Mouse (Mus musculus) limb, embryonic 15.5 days (tissue): ENCODE data around the gene Rpain. TPM values are rescaled to one million over a fixed set of nuclear protein-coding genes. Genes with fewer than 3 reads are reported as not detected.

ENCODE experiments used
- ATAC-seq: fragments of 200-750 bp; cut with Nextera tagmentation; 2 replicates; pipeline ENCODE4 v1.8.0; 2017; ENCODE audit warnings: low read depth, moderate TSS enrichment; ENCODE audit not compliant: insufficient number of reproducible peaks, low FRiP score, low TSS enrichment
- H3K27ac ChIP-seq: fragments of 300-500 bp; sonication (generic); 2 replicates; pipeline ENCODE4 v1.5.1; 2015; ENCODE audit warnings: moderate library complexity, mild to moderate bottlenecking, inconsistent platforms
- H3K27me3 ChIP-seq: fragments of 300-500 bp; sonication (generic); 2 replicates; pipeline ENCODE4 v1.6.1; 2015; ENCODE audit warnings: inconsistent platforms
- H3K36me3 ChIP-seq: fragments of 300-500 bp; sonication (generic); 2 replicates; pipeline ENCODE4 v1.6.1; 2015; ENCODE audit warnings: inconsistent platforms
- H3K4me1 ChIP-seq: fragments of 300-500 bp; sonication (generic); 2 replicates; pipeline ENCODE4 v1.6.1; 2015; ENCODE audit warnings: inconsistent platforms
- H3K4me2 ChIP-seq: fragments of 300-500 bp; sonication (generic); 2 replicates; pipeline ENCODE4 v1.6.1; 2015; ENCODE audit warnings: mild to moderate bottlenecking, inconsistent platforms
- H3K4me3 ChIP-seq: fragments of 300-500 bp; sonication (generic); 2 replicates; pipeline ENCODE4 v1.5.1; 2015; ENCODE audit warnings: mild to moderate bottlenecking, inconsistent platforms
- H3K9ac ChIP-seq: fragments of 300-500 bp; sonication (generic); 2 replicates; pipeline ENCODE4 v1.6.1; 2015; ENCODE audit warnings: inconsistent platforms
- H3K9me3 ChIP-seq: fragments of 300-500 bp; sonication (generic); 2 replicates; pipeline ENCODE4 v1.6.1; 2016; ENCODE audit warnings: inconsistent platforms
- WGBS: fragments of 180-500 bp; shearing (Covaris S2); methylation state at CpG from one replicate; pipeline ENCODE4 v1.1.7; 2015; 5-methylcytosine and 5-hydroxymethylcytosine counted together
- polyA plus RNA-seq: library from polyadenylated mRNA; unstranded; fragments of >200 nt; fragmentation: Nextera tagmentation; extraction: Ambion mirVana; gene quantifications from 2 replicates; pipeline ENCODE4 v1.2.1, GENCODE M21; 2015

Rpain gene
- polyA plus RNA-seq, 1 experiment from 2014 or later: 69.1 TPM

- H3K4me3 ChIP-seq: peak overlapping the region; percentile 82
- WGBS: 17% methylated on average over 24 of the region's 24 CpGs
- H3K9me3 ChIP-seq: no peaks in the 10 kb centered on the region
- H3K9ac ChIP-seq: peak overlapping the region; percentile 55
- H3K27me3 ChIP-seq: no peaks in the 10 kb centered on the region
- no peak for ATAC-seq
- H3K4me2 ChIP-seq: peak overlapping the region; percentile 91
- peaks cover 39% of the 10 kb centered on the region for H3K36me3 ChIP-seq
- peak overlapping the region; percentile 88 for H3K27ac ChIP-seq
- H3K4me1 ChIP-seq: peaks cover 16% of the 10 kb centered on the region
Measured at GRCm38 (mm10) chr11:70970560-70971540, 837 bp downstream of the Rpain start.

- no peaks in the 10 kb centered on the region for H3K9me3 ChIP-seq
- no peaks in the 10 kb centered on the region for H3K27me3 ChIP-seq
- ATAC-seq: no peak
- no peak overlapping the region for H3K9ac ChIP-seq
- no peak overlapping the region for H3K4me3 ChIP-seq
- H3K36me3 ChIP-seq: peaks cover 48% of the 10 kb centered on the region
- no peak overlapping the region for H3K4me2 ChIP-seq
- H3K27ac ChIP-seq: no peak overlapping the region
- 61% methylated on average over 1 of the region's 1 CpGs for WGBS
- peaks cover 16% of the 10 kb centered on the region for H3K4me1 ChIP-seq
Measured at GRCm38 (mm10) chr11:70972586-70972985, 2.6 kb downstream of the Rpain start.

DNA sequence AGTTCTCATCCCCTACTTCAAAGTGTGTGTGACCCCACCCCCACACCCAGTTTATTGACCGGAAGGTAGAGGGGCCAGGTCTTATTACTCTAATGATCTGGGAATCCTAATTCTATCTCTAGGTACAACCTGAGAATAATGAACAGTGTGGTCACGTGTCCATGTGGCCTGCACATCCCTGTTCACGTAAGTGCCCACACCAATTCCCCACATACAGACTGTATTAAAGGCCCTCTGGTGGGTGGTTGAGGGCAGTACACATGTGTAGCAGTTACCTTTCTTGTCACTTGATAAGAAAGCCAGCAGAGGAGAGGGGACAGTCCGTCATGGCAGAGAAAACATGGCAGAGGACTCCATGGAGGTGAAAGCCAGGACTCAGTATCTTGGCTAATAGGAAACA lies 3.9 kb downstream of the Rpain start:
- no peak overlapping the region for H3K4me3 ChIP-seq
- H3K4me2 ChIP-seq: no peak overlapping the region
- no peak overlapping the region for H3K27ac ChIP-seq
- no peak for ATAC-seq
- H3K9me3 ChIP-seq: no peaks in the 10 kb centered on the region
- H3K36me3 ChIP-seq: peaks cover 60% of the 10 kb centered on the region
- no peak overlapping the region for H3K9ac ChIP-seq
- H3K4me1 ChIP-seq: peaks cover 6% of the 10 kb centered on the region
- no peaks in the 10 kb centered on the region for H3K27me3 ChIP-seq
- WGBS: 68% methylated on average over 4 of the region's 4 CpGs

- H3K4me2 ChIP-seq: no peak overlapping the region
- no peaks in the 10 kb centered on the region for H3K27me3 ChIP-seq
- no peak overlapping the region for H3K9ac ChIP-seq
- H3K4me1 ChIP-seq: peaks cover 6% of the 10 kb centered on the region
- no peak overlapping the region for H3K27ac ChIP-seq
- H3K4me3 ChIP-seq: no peak overlapping the region
- H3K9me3 ChIP-seq: no peaks in the 10 kb centered on the region
- H3K36me3 ChIP-seq: peaks cover 72% of the 10 kb centered on the region
- 70% methylated on average over 2 of the region's 2 CpGs for WGBS
- no peak for ATAC-seq
Measured at GRCm38 (mm10) chr11:70975193-70975592, 5.2 kb downstream of the Rpain start.

DNA sequence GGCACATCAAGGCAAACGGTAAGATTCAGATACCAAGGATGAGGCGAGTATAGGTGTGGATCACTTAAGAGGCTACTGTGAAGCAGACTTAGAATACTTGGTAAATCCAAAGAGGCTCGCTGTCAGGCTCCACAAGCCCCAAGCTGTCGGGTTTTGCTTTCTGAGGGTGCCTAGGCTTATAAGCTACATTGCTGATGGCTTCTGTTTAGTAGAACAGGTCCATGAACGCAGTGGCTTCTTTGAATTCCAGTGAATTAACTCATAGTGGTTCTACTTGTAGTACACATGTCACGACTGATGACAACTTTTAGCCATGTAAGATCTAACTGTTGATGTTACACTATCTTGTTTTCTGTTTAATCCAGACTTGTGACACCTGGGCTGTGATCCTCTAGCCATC lies 7.3 kb downstream of the Rpain start:
- no peak for ATAC-seq
- no peaks in the 10 kb centered on the region for H3K9me3 ChIP-seq
- WGBS: 87% methylated on average over 6 of the region's 6 CpGs
- H3K27me3 ChIP-seq: no peaks in the 10 kb centered on the region
- H3K9ac ChIP-seq: no peak overlapping the region
- H3K36me3 ChIP-seq: peaks cover 83% of the 10 kb centered on the region
- H3K4me3 ChIP-seq: no peak overlapping the region
- H3K27ac ChIP-seq: no peak overlapping the region
- H3K4me1 ChIP-seq: peaks cover 11% of the 10 kb centered on the region
- no peak overlapping the region for H3K4me2 ChIP-seq

- no peak overlapping the region for H3K9ac ChIP-seq
- peaks cover 69% of the 10 kb centered on the region for H3K36me3 ChIP-seq
- no peaks in the 10 kb centered on the region for H3K27me3 ChIP-seq
- H3K27ac ChIP-seq: no peak overlapping the region
- ATAC-seq: no peak
- no peak overlapping the region for H3K4me3 ChIP-seq
- no peak overlapping the region for H3K4me2 ChIP-seq
- H3K9me3 ChIP-seq: no peaks in the 10 kb centered on the region
- peaks cover 14% of the 10 kb centered on the region for H3K4me1 ChIP-seq
- WGBS: 83% methylated on average over 6 of the region's 6 CpGs
Measured at GRCm38 (mm10) chr11:70980232-70980631, 10.2 kb downstream of the Rpain start.

DNA sequence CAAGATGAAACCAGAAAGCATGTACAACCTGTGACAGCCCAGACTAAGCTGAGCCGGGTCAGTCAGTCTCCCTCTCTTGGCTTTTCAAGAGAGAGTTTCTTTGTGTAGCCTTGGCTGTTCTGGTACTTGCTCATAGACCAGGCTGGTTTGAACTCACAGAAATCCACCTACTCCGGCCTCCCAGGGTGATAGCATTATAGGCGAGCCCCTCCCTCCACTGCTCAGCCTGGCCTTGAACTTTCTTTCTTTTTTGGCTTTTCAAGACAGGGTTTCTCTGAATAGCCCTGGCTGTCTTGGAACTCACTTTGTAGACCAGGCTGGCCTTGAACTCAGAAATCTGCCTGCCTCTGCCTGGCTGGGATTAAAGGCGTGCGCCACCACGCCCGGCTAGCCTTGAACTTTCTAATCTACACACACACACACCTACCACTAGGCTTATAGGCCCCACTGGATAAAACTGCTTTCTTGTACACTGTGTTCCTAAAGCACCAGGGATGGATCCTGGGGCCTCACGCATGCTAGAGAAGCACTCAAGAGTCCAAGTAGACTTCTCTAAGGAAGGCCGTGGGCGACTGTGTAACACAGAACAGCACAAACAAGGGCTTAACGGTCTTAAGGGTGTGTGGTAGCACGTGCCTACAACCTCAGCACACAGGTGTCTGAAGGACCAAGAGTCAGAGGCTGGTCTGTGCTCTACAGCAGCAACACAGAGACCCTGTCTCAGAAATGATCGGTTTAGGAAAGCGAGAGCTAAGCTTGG lies 10.9 kb downstream of the Rpain start:
- Histone ChIP-seq H3K4me3 (no peak overlapping the region), H3K27ac (no peak overlapping the region), H3K9ac (no peak overlapping the region), H3K27me3 (no peaks in the 10 kb centered on the region), H3K4me2 (no peak overlapping the region), H3K4me1 (peaks cover 14% of the 10 kb centered on the region), H3K36me3 (peaks cover 69% of the 10 kb centered on the region), H3K9me3 (no peaks in the 10 kb centered on the region)
- no peak for ATAC-seq
- 92% methylated on average over 14 of the region's 14 CpGs for WGBS

DNA sequence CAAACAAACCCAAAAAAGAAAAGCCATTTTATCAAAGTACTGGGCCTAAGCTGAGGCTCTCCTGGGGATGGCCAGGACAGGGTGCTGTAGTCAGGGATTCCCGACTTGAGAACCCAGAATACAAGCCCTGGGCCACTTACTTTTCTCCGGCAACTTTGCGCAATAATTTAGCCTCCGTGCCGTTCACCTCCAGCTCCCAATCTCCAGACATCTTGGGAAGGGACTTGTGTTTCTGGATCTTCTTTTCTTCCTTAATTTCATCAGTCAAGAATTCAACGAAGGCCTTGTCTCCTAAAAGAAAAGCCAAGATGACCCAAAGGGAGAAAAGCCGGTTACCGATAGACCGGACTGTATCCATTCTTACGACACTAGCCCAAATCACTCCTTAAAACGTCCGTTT lies 12.0 kb downstream of the Rpain start:
- Histone ChIP-seq H3K9ac (peak overlapping the region; percentile 92), H3K27ac (no peak overlapping the region), H3K27me3 (no peaks in the 10 kb centered on the region), H3K4me2 (peak overlapping the region; percentile 52), H3K4me1 (peaks cover 14% of the 10 kb centered on the region), H3K36me3 (peaks cover 69% of the 10 kb centered on the region), H3K4me3 (peak overlapping the region; percentile 100), H3K9me3 (no peaks in the 10 kb centered on the region)
- WGBS: 5% methylated on average over 12 of the region's 12 CpGs
- no peak for ATAC-seq

GRCm38 (mm10) chr11:70982557-70983228 lies 12.7 kb downstream of the Rpain start, which contains the start of gene C1qbp:
TSS of gene C1qbp (minus strand) at chr11:70983026.
- Histone ChIP-seq H3K9me3 (no peaks in the 10 kb centered on the region), H3K27ac (peak within 1 kb of the TSS; percentile 29; the same call in 1 of the 2 replicates), H3K36me3 (peaks cover 69% of the 10 kb centered on the region), H3K4me1 (peaks cover 14% of the 10 kb centered on the region), H3K4me3 (peak within 1 kb of the TSS; percentile 100), H3K27me3 (no peaks in the 10 kb centered on the region), H3K4me2 (peak within 1 kb of the TSS; percentile 52), H3K9ac (peak within 1 kb of the TSS; percentile 92)
- peak; percentile 88 for ATAC-seq
- under 1% methylated on average over 45 of the region's 64 CpGs for WGBS

DNA sequence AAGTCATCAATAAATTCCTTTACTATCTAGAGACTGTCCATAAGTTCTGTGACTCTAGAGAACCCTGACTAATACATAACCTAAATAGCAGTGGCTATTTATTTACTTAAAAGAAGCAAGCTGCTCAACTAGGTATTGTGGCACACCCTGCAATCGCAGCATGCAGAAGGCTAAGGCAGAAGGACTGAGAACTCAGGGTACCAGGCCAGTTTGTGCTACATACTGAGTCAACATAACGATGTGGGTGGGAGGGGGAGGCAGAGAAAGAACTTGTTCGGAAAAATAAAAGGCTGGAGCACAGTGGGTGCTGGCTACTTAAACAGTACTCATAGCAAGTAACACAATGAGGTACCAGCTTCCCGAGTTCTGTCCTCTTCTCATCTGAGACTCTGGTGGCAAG lies 31.2 kb downstream of the Rpain start:
- Histone ChIP-seq H3K9ac (no peak overlapping the region), H3K4me2 (no peak overlapping the region), H3K27me3 (no peaks in the 10 kb centered on the region), H3K36me3 (peaks cover 44% of the 10 kb centered on the region), H3K27ac (no peak overlapping the region), H3K4me3 (no peak overlapping the region), H3K4me1 (peaks cover 21% of the 10 kb centered on the region), H3K9me3 (no peaks in the 10 kb centered on the region)
- WGBS: 88% methylated on average over 4 of the region's 4 CpGs
- no peak for ATAC-seq

- Histone ChIP-seq H3K27me3 (no peaks in the 10 kb centered on the region), H3K36me3 (peaks cover 31% of the 10 kb centered on the region), H3K4me3 (peak overlapping the region; percentile 99), H3K4me2 (peak overlapping the region; percentile 82), H3K27ac (peak overlapping the region; percentile 89), H3K4me1 (peaks cover 21% of the 10 kb centered on the region), H3K9ac (peak overlapping the region; percentile 69), H3K9me3 (no peaks in the 10 kb centered on the region)
- peak; percentile 72 for ATAC-seq
- WGBS: under 1% methylated on average over 49 of the region's 49 CpGs
Measured at GRCm38 (mm10) chr11:71003611-71004315, 33.8 kb downstream of the Rpain start.
